Mouse (Mus musculus) c-Kit-negative CD71-positive TER-119-positive erythroid progenitor cells, embryonic 14.5 days (primary cell): ENCODE measurements at regions not wholly inside any gene's neighbourhood (a gene's known extent, or its start where the extent isn't known, plus 50 kb on each side); places are given as distances from the start of the nearest gene placed in this dataset.
"Not testable (repeated sequence)": the region's sequence is repeated elsewhere in the genome, so short reads cannot be mapped to it uniquely, and the experiment has no call there.

Experiments
- DNase-seq: peaks from one replicate; pipeline ENCODE4 v3.0.0-alpha.2; 2013; ENCODE audit warnings: low read depth, low spot score

GRCm38 (mm10) chr9:43514731-43515458, 204.2 kb downstream of the Trim29 start:
- DNase-seq = no peak

- DNase-seq = no peak
Observed at GRCm38 (mm10) chr9:43520931-43521330, 210.3 kb downstream of the Trim29 start.

GRCm38 (mm10) chr9:43524947-43525565, 214.4 kb downstream of the Trim29 start:
- DNase-seq = no peak

- DNase-seq = no peak
Observed at GRCm38 (mm10) chr9:43532187-43532586, 211.6 kb upstream of the Nectin1 start.

GRCm38 (mm10) chr9:43535967-43536366, 207.8 kb upstream of the Nectin1 start:
- DNase-seq = no peak

- no peak for DNase-seq
Observed at GRCm38 (mm10) chr9:43537121-43537520, 206.7 kb upstream of the Nectin1 start.

GRCm38 (mm10) chr9:43540131-43540530, 203.7 kb upstream of the Nectin1 start:
- no peak for DNase-seq

GRCm38 (mm10) chr9:43541234-43541633, 202.6 kb upstream of the Nectin1 start:
- no peak for DNase-seq

GRCm38 (mm10) chr9:43542077-43542654, 201.6 kb upstream of the Nectin1 start:
- no peak for DNase-seq

- DNase-seq = no peak
Observed at GRCm38 (mm10) chr9:43545081-43545565, 198.7 kb upstream of the Nectin1 start.

GRCm38 (mm10) chr9:43548883-43549282, 194.9 kb upstream of the Nectin1 start:
- no peak for DNase-seq

- DNase-seq = no peak
Observed at GRCm38 (mm10) chr9:43549293-43549692, 194.5 kb upstream of the Nectin1 start.

- not testable (repeated sequence) for DNase-seq
Observed at GRCm38 (mm10) chr9:43552758-43553157, 191.0 kb upstream of the Nectin1 start.

- DNase-seq = no peak
Observed at GRCm38 (mm10) chr9:43562016-43562415, 181.8 kb upstream of the Nectin1 start.

- no peak for DNase-seq
Observed at GRCm38 (mm10) chr9:43564239-43564906, 179.4 kb upstream of the Nectin1 start.

GRCm38 (mm10) chr9:43568851-43569250, 174.9 kb upstream of the Nectin1 start:
- DNase-seq = no peak

- DNase-seq = no peak
Observed at GRCm38 (mm10) chr9:43571086-43571485, 172.7 kb upstream of the Nectin1 start.

- DNase-seq = no peak
Observed at GRCm38 (mm10) chr9:43575659-43576058, 168.1 kb upstream of the Nectin1 start.

GRCm38 (mm10) chr9:43580653-43581052, 163.1 kb upstream of the Nectin1 start:
- no peak for DNase-seq

- DNase-seq = no peak
Observed at GRCm38 (mm10) chr9:43585616-43586015, 158.2 kb upstream of the Nectin1 start.

GRCm38 (mm10) chr9:43593236-43593635, 150.5 kb upstream of the Nectin1 start:
- DNase-seq = no peak

- DNase-seq = no peak
Observed at GRCm38 (mm10) chr9:43594814-43595213, 149.0 kb upstream of the Nectin1 start.
